Mouse (Mus musculus) lung, postnatal 36 days (tissue): Measurements from ENCODE around the gene Pld6.
"Not testable (repeated sequence)": the region's sequence is repeated elsewhere in the genome, so short reads cannot be mapped to it uniquely, and the experiment has no call there.

Experiments used
- DNase-seq: peaks from one replicate; pipeline ENCODE4 v3.0.0; 2022; ENCODE audit warnings: mixed read lengths

Gene Pld6

GRCm38 (mm10) chr11:59744374-59744773, 43.1 kb downstream of the Pld6 start:
- DNase-seq = no peak

GRCm38 (mm10) chr11:59743712-59744111, 43.7 kb downstream of the Pld6 start:
- DNase-seq = no peak

GRCm38 (mm10) chr11:59743307-59743706, 44.1 kb downstream of the Pld6 start:
- no peak for DNase-seq

- DNase-seq = no peak
These were observed 45.5 kb downstream of the Pld6 start for GRCm38 (mm10) chr11:59741915-59742314.

GRCm38 (mm10) chr11:59739996-59740395, 47.4 kb downstream of the Pld6 start:
- DNase-seq = no peak

GRCm38 (mm10) chr11:59737250-59737649, 50.2 kb downstream of the Pld6 start:
- DNase-seq = no peak

- not testable (repeated sequence) for DNase-seq
These were observed 51.5 kb downstream of the Pld6 start for GRCm38 (mm10) chr11:59735938-59736337.

- peak; percentile 47 for DNase-seq
These were observed 53.1 kb downstream of the Pld6 start for GRCm38 (mm10) chr11:59734335-59734734.
